Mouse (Mus musculus) limb, embryonic 14.5 days (tissue): ENCODE results near the gene Ager. TPM values are rescaled to one million over a fixed set of nuclear protein-coding genes. Genes with fewer than 3 reads are reported as not detected.

Experiments
- ATAC-seq: fragments of 200-750 bp; cut with Nextera tagmentation; 2 replicates; pipeline ENCODE4 v1.8.0; 2017; ENCODE audit warnings: low read depth, moderate number of reproducible peaks, moderate TSS enrichment; ENCODE audit not compliant: low FRiP score
- DNase-seq: peaks from one replicate; pipeline ENCODE4 v3.0.0-alpha.2; 2015; ENCODE audit warnings: low spot score
- H3K27ac ChIP-seq: fragments of 300-500 bp; sonication (generic); replicated peaks from 2 replicates; pipeline ENCODE4 v1.5.1; 2014; ENCODE audit warnings: low read depth, mild to moderate bottlenecking, low read length, moderate library complexity, mixed read lengths
- H3K27me3 ChIP-seq: fragments of 300-500 bp; sonication (generic); 2 replicates; pipeline ENCODE4 v1.6.1; 2014; ENCODE audit warnings: low read length, mixed read lengths; ENCODE audit not compliant: control insufficient read depth, insufficient read depth
- H3K36me3 ChIP-seq: fragments of 300-500 bp; sonication (generic); 2 replicates; pipeline ENCODE4 v1.6.1; 2014; ENCODE audit warnings: mild to moderate bottlenecking, low read length, moderate library complexity, mixed read lengths; ENCODE audit not compliant: control insufficient read depth, insufficient read depth
- H3K4me1 ChIP-seq: fragments of 300-500 bp; sonication (generic); 2 replicates; pipeline ENCODE4 v1.6.1; 2014; ENCODE audit warnings: antibody characterized with exemption, low read length, mixed read lengths; ENCODE audit not compliant: control insufficient read depth, insufficient read depth
- H3K4me2 ChIP-seq: fragments of 300-500 bp; sonication (generic); replicated peaks from 2 replicates; pipeline ENCODE4 v1.6.1; 2014; ENCODE audit warnings: low read depth, mild to moderate bottlenecking, low read length, moderate library complexity; ENCODE audit not compliant: severe bottlenecking
- H3K4me3 ChIP-seq: fragments of 300-500 bp; sonication (generic); replicated peaks from 2 replicates; pipeline ENCODE4 v1.5.1; 2014; ENCODE audit warnings: low read length
- H3K9ac ChIP-seq: fragments of 300-500 bp; sonication (generic); 2 replicates; pipeline ENCODE4 v1.6.1; 2014; ENCODE audit warnings: mild to moderate bottlenecking, low read depth, low read length, moderate library complexity; ENCODE audit not compliant: severe bottlenecking
- H3K9me3 ChIP-seq: fragments of 300-500 bp; sonication (generic); 2 replicates; pipeline ENCODE4 v1.6.1; 2016; ENCODE audit warnings: low read length; ENCODE audit not compliant: control insufficient read depth
- POLR2A ChIP-seq: fragments of 200-500 bp; IDR thresholded peaks from 2 replicates; pipeline ENCODE4 v1.8.0; 2012; ENCODE audit warnings: inconsistent platforms, mild to moderate bottlenecking, moderate library complexity, borderline replicate concordance; ENCODE audit not compliant: insufficient read depth, insufficient read length; ENCODE audit errors: extremely low read depth
- WGBS: fragments of 180-500 bp; shearing (Covaris S2); extraction: QIAGEN DNeasy Blood & Tissue Kit; methylation state at CpG from one replicate; pipeline ENCODE4 v1.1.7; 2014; 5-methylcytosine and 5-hydroxymethylcytosine counted together
- polyA plus RNA-seq, 2 experiments: library from polyadenylated mRNA; depleted of rRNA in 1 of 2; stranded (reverse) in 1 of 2; unstranded in 1 of 2; fragments of >200 nt; fragmentation: Nextera tagmentation in 1 of 2; extraction: Ambion mirVana in 1 of 2; gene quantifications; 2 replicates each; pipeline versions ENCODE4 v1.2.1 to v1.2.3; 2012 to 2014

Ager gene
- polyA plus RNA-seq, 2 experiments: 2.1 to 12.2 TPM

DNA sequence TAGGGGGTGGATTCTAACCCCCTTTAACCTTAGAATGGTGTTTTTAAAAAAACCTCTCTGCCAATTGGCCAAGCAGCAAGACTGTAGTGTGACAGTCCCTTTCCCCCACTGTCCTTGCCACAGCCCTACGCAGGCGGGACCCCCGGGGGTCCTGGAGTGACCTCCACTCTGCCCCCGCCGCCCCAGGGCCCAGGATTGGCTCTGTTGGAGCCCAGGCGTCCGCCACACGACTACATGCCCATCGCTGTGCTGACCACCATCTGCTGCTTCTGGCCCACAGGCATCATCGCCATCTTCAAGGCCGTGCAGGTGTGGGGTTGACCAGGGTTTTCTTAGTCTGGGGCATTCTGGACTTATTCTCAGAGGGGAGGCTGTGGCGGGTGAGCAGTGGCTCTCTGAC, 34.0 kb downstream of the Ager start:
- DNase-seq (no peak), ATAC-seq (no peak)
- Histone ChIP-seq H3K27ac (no peak overlapping the region), H3K4me3 (peak overlapping the region; percentile 38), H3K9ac (peak overlapping the region; percentile 44), H3K36me3 (no peaks in the 10 kb centered on the region), H3K9me3 (no peaks in the 10 kb centered on the region), H3K4me2 (peak overlapping the region; percentile 79), H3K4me1 (peaks cover 26% of the 10 kb centered on the region), H3K27me3 (peaks cover 36% of the 10 kb centered on the region)
- TF ChIP-seq POLR2A: no peak
- WGBS: 11% methylated on average over 11 of the region's 12 CpGs

DNA sequence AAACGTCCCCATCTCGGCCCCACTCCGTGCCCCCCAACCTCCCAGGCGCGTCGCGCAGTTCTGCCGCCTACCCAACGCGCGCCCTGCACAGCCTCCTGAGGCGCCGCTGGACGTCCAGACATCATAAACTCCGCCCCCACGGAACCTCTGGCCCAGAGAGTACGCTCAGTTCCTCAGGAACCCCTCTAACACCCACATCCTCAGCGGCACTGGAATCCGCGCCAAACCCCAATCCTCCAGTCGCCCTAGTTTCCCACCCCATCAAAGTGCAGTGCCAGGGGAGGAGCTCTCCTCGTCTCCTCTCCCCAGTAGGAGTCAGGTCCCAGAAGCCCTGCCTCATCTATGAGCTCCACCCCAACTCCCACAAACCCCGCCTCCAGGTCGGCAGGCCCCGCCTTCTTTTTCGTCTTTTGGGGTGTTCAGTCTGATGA, 34.6 kb downstream of the Ager start:
- Histone ChIP-seq H3K36me3 (no peaks in the 10 kb centered on the region), H3K9me3 (no peaks in the 10 kb centered on the region), H3K4me2 (peak overlapping the region; percentile 79), H3K4me3 (peak overlapping the region; percentile 38), H3K9ac (peak overlapping the region; percentile 44), H3K27ac (no peak overlapping the region), H3K27me3 (peaks cover 36% of the 10 kb centered on the region), H3K4me1 (peaks cover 26% of the 10 kb centered on the region)
- DNase-seq: peak; percentile 34
- peak; percentile 25; the same call in 1 of the 2 replicates for ATAC-seq
- TF ChIP-seq POLR2A: no peak
- 2% methylated on average over 24 of the region's 26 CpGs for WGBS

DNA sequence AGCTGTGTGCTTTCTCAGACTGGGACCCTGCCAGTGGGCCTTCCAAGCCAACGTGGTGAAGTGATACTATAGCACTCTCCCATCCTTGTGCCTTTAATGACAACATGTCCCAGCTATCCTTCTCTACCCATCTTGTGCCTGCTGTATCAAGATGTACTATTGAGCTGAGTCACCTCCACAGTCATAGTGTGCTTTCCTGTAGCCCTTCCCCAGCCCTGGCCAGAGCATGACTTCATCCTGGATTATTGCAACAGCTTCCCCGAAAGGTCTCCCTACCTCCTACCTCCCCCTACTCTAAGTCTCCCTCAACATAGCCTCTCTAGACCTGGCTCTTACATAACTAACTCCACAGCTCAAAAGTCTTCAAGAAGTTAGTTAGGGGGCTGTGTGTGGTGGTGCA, 38.0 kb downstream of the Ager start:
- H3K27me3 ChIP-seq: peaks cover 23% of the 10 kb centered on the region
- no peaks in the 10 kb centered on the region for H3K36me3 ChIP-seq
- H3K4me2 ChIP-seq: no peak overlapping the region
- ATAC-seq: no peak
- no peak overlapping the region for H3K9ac ChIP-seq
- no peak for DNase-seq
- H3K9me3 ChIP-seq: no peaks in the 10 kb centered on the region
- no peak overlapping the region for H3K27ac ChIP-seq
- H3K4me3 ChIP-seq: no peak overlapping the region
- WGBS: 56% methylated on average over 2 of the region's 2 CpGs
- TF ChIP-seq POLR2A: no peak
- H3K4me1 ChIP-seq: peaks cover 12% of the 10 kb centered on the region

DNA sequence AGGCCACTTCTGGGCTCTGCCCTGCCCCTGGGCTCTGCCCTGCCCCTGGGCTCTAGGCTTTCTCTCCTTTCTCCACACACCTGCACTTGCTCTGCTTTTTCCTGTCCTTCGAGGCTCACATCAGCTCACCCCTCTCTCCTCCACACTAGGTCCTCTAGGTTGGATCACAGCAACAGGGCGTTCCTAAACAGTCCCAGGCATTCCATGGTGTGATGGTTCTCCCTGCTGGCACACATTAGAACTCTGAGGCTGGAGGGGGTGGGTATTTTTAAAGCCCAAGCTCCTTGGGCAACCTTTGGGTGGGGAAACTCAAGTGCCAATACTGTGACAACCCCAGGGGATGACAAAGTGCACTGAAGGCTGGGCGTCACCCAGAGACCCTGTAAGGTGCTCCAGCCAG, 39.8 kb downstream of the Ager start:
- Histone ChIP-seq H3K4me3 (no peak overlapping the region), H3K27me3 (peaks cover 5% of the 10 kb centered on the region), H3K4me2 (no peak overlapping the region), H3K36me3 (no peaks in the 10 kb centered on the region), H3K27ac (no peak overlapping the region), H3K9ac (no peak overlapping the region), H3K9me3 (no peaks in the 10 kb centered on the region), H3K4me1 (peaks cover 12% of the 10 kb centered on the region)
- no peak for TF ChIP-seq POLR2A
- 60% methylated on average over 3 of the region's 3 CpGs for WGBS
- no peak for DNase-seq
- ATAC-seq: no peak

DNA sequence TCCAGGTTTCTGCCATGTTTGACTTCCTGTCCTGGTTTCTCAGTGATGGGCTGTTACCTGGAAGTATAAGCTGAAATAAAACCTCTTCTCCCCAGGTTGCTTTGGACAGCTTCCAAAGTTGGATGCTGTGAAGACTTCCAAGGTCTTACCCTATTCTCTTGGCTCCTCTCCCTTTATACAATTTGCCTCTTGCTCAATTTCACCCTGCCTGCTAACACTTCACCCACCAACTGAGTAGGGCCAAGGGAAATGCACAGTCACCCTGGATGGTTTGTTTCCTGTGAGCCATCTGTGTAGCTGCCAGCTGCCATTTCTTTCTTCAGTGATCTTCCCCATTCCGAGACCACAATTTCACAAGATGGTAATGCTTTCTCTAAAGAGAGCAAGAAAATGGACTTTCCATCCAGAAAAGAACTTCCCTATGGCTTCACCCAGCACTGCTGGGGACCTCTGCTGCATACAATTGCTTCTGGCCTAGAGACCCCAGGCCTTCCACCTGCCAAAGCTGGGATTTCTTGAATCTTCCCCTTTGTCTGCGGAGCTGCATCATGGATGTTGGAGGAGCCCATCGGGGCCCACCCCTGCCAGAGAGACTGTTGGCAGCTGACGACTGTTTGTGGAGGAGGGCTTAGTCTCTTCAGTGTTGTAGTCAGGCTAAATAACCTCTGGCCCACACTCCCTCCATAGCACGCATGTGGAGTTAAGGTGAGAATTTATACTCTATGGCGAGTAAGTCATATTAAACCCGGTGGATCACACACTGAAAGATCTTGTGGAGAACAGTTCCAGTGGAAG, 42.0 kb downstream of the Ager start:
- no peak for DNase-seq
- Histone ChIP-seq H3K4me3 (no peak overlapping the region), H3K4me2 (no peak overlapping the region), H3K9ac (no peak overlapping the region), H3K4me1 (peaks cover 12% of the 10 kb centered on the region), H3K27me3 (no peaks in the 10 kb centered on the region), H3K9me3 (no peaks in the 10 kb centered on the region), H3K36me3 (no peaks in the 10 kb centered on the region), H3K27ac (no peak overlapping the region)
- TF ChIP-seq POLR2A: no peak
- ATAC-seq: no peak
- 83% methylated on average over 7 of the region's 7 CpGs for WGBS
